Mouse (Mus musculus) cortical plate, adult 2 months (tissue): ENCODE data around the gene Tmem50a.
A peak's percentile ranks its signal among the peaks of the same experiment; 100 is the strongest.

Source experiments
- CTCF ChIP-seq: fragments of 200-500 bp; IDR thresholded peaks from 2 replicates; pipeline ENCODE4 v1.5.1; 2011; ENCODE audit warnings: mild to moderate bottlenecking, control low read depth, low read length; ENCODE audit not compliant: insufficient read depth; ENCODE audit errors: extremely low read depth
- POLR2A ChIP-seq: fragments of 200-500 bp; IDR thresholded peaks from 2 replicates; pipeline ENCODE4 v1.6.1; 2011; ENCODE audit warnings: mild to moderate bottlenecking, low read length, control low read depth; ENCODE audit not compliant: insufficient read depth; ENCODE audit errors: extremely low read depth

DNA sequence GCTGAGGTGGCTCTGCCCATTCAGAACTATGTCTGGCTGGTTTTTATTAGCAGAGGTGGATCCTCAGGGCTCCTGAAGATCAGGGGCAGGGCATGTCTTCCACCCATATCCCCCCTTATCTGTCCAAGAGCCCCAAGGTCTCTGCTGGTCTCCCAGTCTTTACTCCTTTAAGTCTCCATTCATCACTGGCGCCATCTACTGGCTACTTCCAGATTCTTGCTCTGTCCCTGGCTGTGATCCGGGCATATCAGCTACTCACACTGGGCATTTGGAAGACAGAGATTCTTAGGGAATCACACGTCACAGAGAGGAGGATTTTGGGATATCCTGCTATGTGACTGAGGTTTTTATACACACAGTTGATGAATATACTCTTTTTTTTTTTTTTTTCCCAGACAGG is 41.5 kb upstream of the Tmem50a start:
- peak; percentile 54 for TF ChIP-seq CTCF
- no peak for TF ChIP-seq POLR2A
